Mouse (Mus musculus) small intestine, adult 2 months (tissue): ENCODE data around the gene Cip2a.

Experiments used
- CTCF ChIP-seq: fragments of 200-500 bp; IDR thresholded peaks from 2 replicates; pipeline ENCODE4 v1.5.1; 2012; ENCODE audit warnings: low read depth, mild to moderate bottlenecking, control low read depth, inconsistent platforms, low read length, moderate library complexity, mixed read lengths; ENCODE audit not compliant: insufficient replicate concordance, insufficient read length; ENCODE audit errors: extremely low read depth
- POLR2A ChIP-seq: fragments of 200-500 bp; IDR thresholded peaks from 2 replicates; pipeline ENCODE4 v1.6.1; 2012; ENCODE audit warnings: low read depth, mild to moderate bottlenecking, control low read depth, inconsistent platforms, low read length, moderate library complexity

DNA sequence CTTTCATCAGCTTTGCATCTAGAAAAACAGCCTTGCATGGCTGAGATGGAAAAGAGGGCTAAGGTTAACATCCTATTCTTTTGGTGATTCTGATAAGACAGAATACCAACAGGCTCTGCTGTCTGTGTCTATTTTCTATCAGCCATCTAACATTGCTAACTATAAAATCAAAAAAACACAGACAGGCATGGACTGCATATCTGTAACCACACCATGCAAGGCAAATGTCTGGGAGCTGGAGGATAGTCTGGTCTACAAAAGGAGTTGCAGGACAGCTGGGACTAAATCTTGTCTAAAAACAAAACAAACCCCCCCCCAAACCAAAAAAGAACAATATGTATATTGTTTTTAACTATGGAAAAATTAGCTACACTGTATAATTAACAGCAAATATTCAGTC is 14.0 kb upstream of the Cip2a start:
- TF ChIP-seq POLR2A (no peak), CTCF (no peak)
